Mouse (Mus musculus) cortical plate, adult 2 months (tissue): ENCODE data around the gene Psmb5. TPM values are rescaled to one million over a fixed set of nuclear protein-coding genes. Genes with fewer than 3 reads are reported as not detected.

Experiments
- H3K27ac ChIP-seq: fragments of 200-500 bp; 2 replicates; pipeline ENCODE4 v1.5.1; 2012; ENCODE audit warnings: low read length, control low read depth, inconsistent platforms; ENCODE audit not compliant: insufficient read depth
- H3K4me1 ChIP-seq: fragments of 200-500 bp; 2 replicates; pipeline ENCODE4 v1.6.1; 2011; ENCODE audit warnings: low read length; ENCODE audit not compliant: control insufficient read depth, insufficient read depth
- H3K4me3 ChIP-seq: fragments of 200-500 bp; 2 replicates; pipeline ENCODE4 v1.5.1; 2011; ENCODE audit warnings: mild to moderate bottlenecking, low read length, control low read depth; ENCODE audit not compliant: insufficient read depth
- CTCF ChIP-seq: fragments of 200-500 bp; IDR thresholded peaks from 2 replicates; pipeline ENCODE4 v1.5.1; 2011; ENCODE audit warnings: mild to moderate bottlenecking, control low read depth, low read length; ENCODE audit not compliant: insufficient read depth; ENCODE audit errors: extremely low read depth
- POLR2A ChIP-seq: fragments of 200-500 bp; IDR thresholded peaks from 2 replicates; pipeline ENCODE4 v1.6.1; 2011; ENCODE audit warnings: mild to moderate bottlenecking, low read length, control low read depth; ENCODE audit not compliant: insufficient read depth; ENCODE audit errors: extremely low read depth
- polyA plus RNA-seq: library from polyadenylated mRNA; depleted of rRNA; stranded (reverse); fragments of >200 nt; gene quantifications from 2 replicates; pipeline ENCODE4 v1.2.3, GENCODE M21; 2012; rRNA removed

The Psmb5 gene
- polyA plus RNA-seq, 1 experiment: 197 TPM

DNA sequence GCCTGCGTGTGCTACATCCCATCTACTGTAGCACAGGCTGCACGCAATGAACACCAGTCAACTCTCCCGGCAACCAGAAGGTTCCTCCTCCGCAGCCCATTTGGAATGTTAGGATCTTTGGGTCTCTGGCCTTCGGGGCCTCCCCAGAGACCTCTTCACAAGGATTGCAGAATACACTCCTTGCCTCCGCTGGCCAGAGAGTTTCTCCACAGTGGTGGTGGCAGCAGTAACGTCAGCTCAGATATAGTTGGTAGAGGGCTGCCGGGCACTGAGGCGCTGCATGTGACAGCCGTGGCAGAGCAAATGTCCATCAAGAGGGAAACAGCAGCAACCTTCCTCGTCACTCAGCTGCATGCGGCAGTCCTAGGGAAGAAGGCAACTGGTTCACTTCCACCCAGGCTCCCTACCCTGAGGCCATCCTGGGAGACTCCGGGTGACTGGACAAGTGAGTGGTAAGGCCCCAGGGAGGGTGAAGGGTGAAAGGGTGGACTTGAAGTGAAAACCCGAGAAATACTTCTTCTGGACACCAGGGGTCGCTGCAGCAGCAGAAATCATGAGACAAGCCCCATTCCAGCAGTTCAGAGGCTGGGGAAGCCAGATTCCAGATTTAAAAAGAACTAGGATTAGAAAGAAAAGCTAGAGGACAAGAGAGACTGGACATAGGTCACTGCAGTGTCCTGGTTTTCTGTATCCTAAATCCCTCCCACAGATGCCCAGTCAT, 49.0 kb downstream of the Psmb5 start:
- no peak overlapping the region for H3K4me3 ChIP-seq
- no peak for TF ChIP-seq POLR2A
- peak; percentile 84 for TF ChIP-seq CTCF

More for the DNA sequence above, 49.0 kb downstream of the Psmb5 start:
- no peak overlapping the region for H3K27ac ChIP-seq
- H3K4me1 ChIP-seq: no peaks in the 10 kb centered on the region

Other genes starting within 250 kb of the Psmb5 start
- gene Slc7a7, start 200.2 kb downstream of the Psmb5 start, polyA plus RNA-seq: 2.5 and 3.1 TPM in 2 replicates
- 118 and 128 TPM in 2 replicates for gene Mrpl52, start 191.1 kb downstream of the Psmb5 start, polyA plus RNA-seq
- 11.0 and 11.5 TPM in 2 replicates for gene Mmp14, start 186.4 kb downstream of the Psmb5 start, polyA plus RNA-seq
- 33.0 and 33.3 TPM in 2 replicates for gene Lrp10, start 153.9 kb downstream of the Psmb5 start, polyA plus RNA-seq
- gene Rem2, start 141.9 kb downstream of the Psmb5 start, polyA plus RNA-seq: 6.0 and 7.9 TPM in 2 replicates
- gene Prmt5, start 100.5 kb downstream of the Psmb5 start, polyA plus RNA-seq: 52.6 and 54.8 TPM in 2 replicates
- 3.7 and 3.8 TPM in 2 replicates for gene Haus4, start 63.4 kb downstream of the Psmb5 start, polyA plus RNA-seq
- 2.3 and 3.0 TPM in 2 replicates for gene Ajuba, start 40.5 kb downstream of the Psmb5 start, polyA plus RNA-seq
- 5.2 and 5.8 TPM in 2 replicates for gene 4931414P19Rik, start 12.0 kb downstream of the Psmb5 start, polyA plus RNA-seq
- 0.17 and 0.23 TPM in 2 replicates for gene Psmb11, start 3.4 kb upstream of the Psmb5 start, polyA plus RNA-seq
- not detected in 2 replicates for gene Gm17606, start 22.9 kb upstream of the Psmb5 start, polyA plus RNA-seq
- gene Cdh24, start 23.3 kb upstream of the Psmb5 start, polyA plus RNA-seq: 13.3 and 18.6 TPM in 2 replicates
- gene 1700123O20Rik, start 68.2 kb upstream of the Psmb5 start, polyA plus RNA-seq: 35.1 and 37.9 TPM in 2 replicates
- 169 and 194 TPM in 2 replicates for gene Acin1, start 68.9 kb upstream of the Psmb5 start, polyA plus RNA-seq
- 0.04 and 0.06 TPM in 2 replicates for gene Gm29776, start 80.8 kb upstream of the Psmb5 start, polyA plus RNA-seq
- gene Cebpe, start 94.2 kb upstream of the Psmb5 start, polyA plus RNA-seq: 0.09 TPM in 1 of 2 replicates, not detected in the other
- 51.3 and 54.7 TPM in 2 replicates for gene Slc7a8, start 163.9 kb upstream of the Psmb5 start, polyA plus RNA-seq
- not detected in 2 replicates for gene Rnf212b, start 196.1 kb upstream of the Psmb5 start, polyA plus RNA-seq